Mouse (Mus musculus) brain, embryonic 14.5 days (tissue): ENCODE results near the gene Adam20. TPM values are rescaled to one million over a fixed set of nuclear protein-coding genes. Genes with fewer than 3 reads are reported as not detected.
"Not testable (repeated sequence)": the region's sequence is repeated elsewhere in the genome, so short reads cannot be mapped to it uniquely, and the experiment has no call there.

Experiments used
- DNase-seq: peaks from one replicate; pipeline ENCODE4 v3.0.0-alpha.2; 2011; ENCODE audit warnings: low read depth
- CTCF ChIP-seq: fragments of 200-500 bp; IDR thresholded peaks from 2 replicates; pipeline ENCODE4 v1.5.1; 2012; ENCODE audit warnings: inconsistent platforms, mild to moderate bottlenecking, moderate library complexity, borderline replicate concordance; ENCODE audit not compliant: insufficient read depth, insufficient read length; ENCODE audit errors: extremely low read depth
- POLR2A ChIP-seq: fragments of 200-500 bp; IDR thresholded peaks from 2 replicates; pipeline ENCODE4 v1.6.1; 2012; ENCODE audit warnings: mild to moderate bottlenecking, inconsistent platforms, borderline replicate concordance; ENCODE audit not compliant: poor library complexity, insufficient read depth, insufficient read length, severe bottlenecking; ENCODE audit errors: extremely low read depth
- polyA plus RNA-seq: library from polyadenylated mRNA; depleted of rRNA; stranded (reverse); fragments of >200 nt; gene quantifications from 2 replicates; pipeline ENCODE4 v1.2.3, GENCODE M21; 2012; rRNA removed

Adam20 gene
- polyA plus RNA-seq, result not detected in 2 replicates

- DNase-seq, result not testable (repeated sequence)
Measured at GRCm38 (mm10) chr8:40792973-40793372, at the start of gene Adam20. Adam20 (plus strand) TSS chr8:40793273.

DNA sequence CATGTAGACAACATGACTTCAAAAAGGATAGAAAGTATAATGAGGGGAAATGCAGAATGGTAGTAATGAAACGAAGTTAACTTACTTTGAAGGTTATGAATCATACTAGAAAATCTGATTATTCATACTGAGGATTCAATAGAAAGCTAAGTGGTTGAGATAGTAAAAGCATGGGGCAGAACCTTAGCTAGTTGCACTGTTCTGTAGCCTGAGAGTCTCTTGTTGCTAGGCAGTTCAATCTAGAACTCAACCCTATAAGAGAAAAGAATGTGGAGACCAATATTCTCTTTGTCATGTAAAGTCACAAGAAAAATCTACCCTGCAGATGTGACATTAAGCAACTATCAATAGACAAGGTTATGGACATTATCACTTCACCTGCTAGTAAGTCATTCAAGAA is 41.2 kb upstream of the Adam20 start, which contains the start of gene Adam25:
Gene Adam25, plus strand, starts transcription at position 301 of the 400 bp plus-strand sequence.
- not testable (repeated sequence) for DNase-seq

DNA sequence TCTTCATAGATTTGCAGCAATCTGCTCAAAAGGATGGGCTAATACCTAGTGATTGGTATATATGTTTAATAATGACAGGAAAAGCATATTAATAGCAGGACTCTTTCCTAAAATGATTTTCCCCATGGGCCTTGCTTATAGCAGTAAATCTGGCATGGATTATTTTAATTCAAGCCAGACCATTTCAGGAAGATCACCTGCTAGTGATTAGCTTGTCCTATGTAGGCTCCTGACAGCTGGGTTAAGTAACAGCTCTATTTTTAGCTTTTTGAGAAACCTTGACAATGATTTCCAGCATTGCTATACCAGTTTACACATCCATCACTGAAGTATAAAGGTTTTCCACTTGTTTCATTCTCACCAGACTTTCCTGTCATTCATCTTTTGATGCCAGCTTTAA is 9.8 kb upstream of the Adam20 start:
- DNase-seq, result no peak

GRCm38 (mm10) chr8:40803379-40804079 is 10.5 kb downstream of the Adam20 start:
- TF ChIP-seq POLR2A, result no peak
- no peak for TF ChIP-seq CTCF

More for the DNA sequence above, 9.8 kb upstream of the Adam20 start:
- TF ChIP-seq CTCF, result no peak
- TF ChIP-seq POLR2A, result no peak

More at GRCm38 (mm10) chr8:40803379-40804079, 10.5 kb downstream of the Adam20 start:
- DNase-seq, result no peak

Other genes with a start within 250 kb of the Adam20 start
- gene Adam24, start 118.2 kb upstream of the Adam20 start, polyA plus RNA-seq, result not detected in 2 replicates
- not detected in 2 replicates for gene Adam25, start 41.1 kb upstream of the Adam20 start, polyA plus RNA-seq
- gene Adam39, start 29.7 kb downstream of the Adam20 start, polyA plus RNA-seq, result not detected in 2 replicates